Mouse (Mus musculus) cerebellum, adult (tissue): ENCODE data around the gene Zbtb8a.

ENCODE experiments used
- ATAC-seq: cut with Nextera tagmentation; 2 replicates; pipeline ENCODE4 v1.9.2; 2017; ENCODE audit warnings: mild to moderate bottlenecking, moderate library complexity, mixed read lengths; ENCODE audit not compliant: insufficient number of reproducible peaks, low FRiP score, low TSS enrichment

Zbtb8a gene

GRCm38 (mm10) chr4:129339743-129340142 lies 38.2 kb downstream of the Zbtb8a start:
- no peak for ATAC-seq

GRCm38 (mm10) chr4:129336291-129336690 lies 41.6 kb downstream of the Zbtb8a start:
- ATAC-seq: no peak

GRCm38 (mm10) chr4:129335216-129336074 lies 42.5 kb downstream of the Zbtb8a start, which contains the start of the genes Rbbp4 and Zbtb8os:
Rbbp4 (minus strand) TSS chr4:129335370.
Zbtb8os (plus strand) TSS chr4:129335695.
- peak; percentile 92 for ATAC-seq

- 0 out of 2 replicates have a peak, but pooled peaks have one; percentile 5 for ATAC-seq
Observed at GRCm38 (mm10) chr4:129334677-129335215, 43.2 kb downstream of the Zbtb8a start.

- ATAC-seq: no peak
Observed at GRCm38 (mm10) chr4:129332846-129333245, 45.1 kb downstream of the Zbtb8a start.

- ATAC-seq: no peak
Observed at GRCm38 (mm10) chr4:129326191-129326590, 51.7 kb downstream of the Zbtb8a start.

GRCm38 (mm10) chr4:129324756-129325155 lies 53.2 kb downstream of the Zbtb8a start:
- no peak for ATAC-seq

GRCm38 (mm10) chr4:129323491-129323890 lies 54.4 kb downstream of the Zbtb8a start:
- ATAC-seq: no peak

- ATAC-seq: no peak
Observed at GRCm38 (mm10) chr4:129322042-129322441, 55.9 kb downstream of the Zbtb8a start.

- ATAC-seq: no peak
Observed at GRCm38 (mm10) chr4:129320876-129321275, 57.0 kb downstream of the Zbtb8a start.

- no peak for ATAC-seq
Observed at GRCm38 (mm10) chr4:129313886-129314285, 64.0 kb downstream of the Zbtb8a start.

GRCm38 (mm10) chr4:129307936-129308335 lies 70.0 kb downstream of the Zbtb8a start:
- ATAC-seq: no peak

- no peak for ATAC-seq
Observed at GRCm38 (mm10) chr4:129304306-129304705, 73.6 kb downstream of the Zbtb8a start.

GRCm38 (mm10) chr4:129303816-129304215 lies 74.1 kb downstream of the Zbtb8a start:
- ATAC-seq: no peak
